Mouse (Mus musculus) inflammation-experienced regulatory T-cells (primary cell): ENCODE results near the gene Lrrc9. TPM values are rescaled to one million over a fixed set of nuclear protein-coding genes. Genes with fewer than 3 reads are reported as not detected.

Experiments used
- polyA plus RNA-seq, 2 experiments: library from polyadenylated mRNA; unstranded; fragments of 100-300 nt; shearing (Covaris generic); gene quantifications; one replicate each; pipeline ENCODE4 v1.2.1; 2017

The Lrrc9 gene
- polyA plus RNA-seq: 1 to 10 TPM in 1 of 2 experiments, not detected in 1; 1.4 TPM

GRCm38 (mm10) chr12:72441839-72442576 is at the start of gene Lrrc9:
Lrrc9 (plus strand) TSS chr12:72441866.

GRCm38 (mm10) chr12:72408954-72409353 is 32.7 kb upstream of the Lrrc9 start, which contains the start of gene Rtn1:
Rtn1 (minus strand) TSS chr12:72409054.

DNA sequence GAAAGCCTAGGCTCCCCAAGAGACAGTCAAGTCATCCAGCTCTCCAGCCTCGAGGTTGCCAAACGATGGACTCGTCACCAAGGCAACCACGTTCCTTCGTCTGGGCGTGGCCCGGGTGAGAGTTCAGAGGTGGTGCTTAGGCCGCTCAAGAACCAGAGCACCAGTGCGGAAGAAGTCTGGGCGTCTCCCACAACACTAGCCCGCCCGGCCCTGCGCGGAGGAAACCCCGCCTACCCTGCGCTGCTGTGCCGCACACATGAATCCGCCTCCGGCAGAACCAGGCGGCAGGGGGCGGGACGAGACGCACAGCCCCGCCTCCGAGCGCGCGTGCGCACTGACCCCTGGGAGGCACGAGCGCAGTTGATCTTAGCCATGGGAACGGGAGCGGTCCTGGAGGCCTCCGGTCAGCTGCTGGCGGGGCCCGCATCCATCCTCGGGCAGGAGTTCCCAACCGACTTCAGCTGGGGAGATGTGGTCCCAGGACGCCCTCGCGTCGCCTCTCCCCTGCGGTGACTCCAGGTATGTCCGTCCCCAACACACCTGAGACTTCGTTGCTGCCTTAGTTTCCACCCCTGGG is 94.4 kb downstream of the Lrrc9 start, which contains the start of gene Pcnx4:
Gene Pcnx4, plus strand, starts transcription at position 363 of the 577 bp plus-strand sequence.

Other genes starting within 250 kb of the Lrrc9 start
- under 1 TPM; 0.47 to 0.73 TPM for gene Rtn1, start 32.8 kb upstream of the Lrrc9 start, polyA plus RNA-seq
- 1 to 10 TPM; 4.6 to 6.1 TPM for gene Pcnx4, start 94.5 kb downstream of the Lrrc9 start, polyA plus RNA-seq
- 1 to 10 TPM in 1 of 2 experiments, not detected in 1; 2.7 TPM for gene Gm4756, start 207.8 kb downstream of the Lrrc9 start, polyA plus RNA-seq
- 10 to 100 TPM; 80.1 to 95.9 TPM for gene Dhrs7, start 223.0 kb downstream of the Lrrc9 start, polyA plus RNA-seq